Mouse (Mus musculus): ENCODE measurements around the gene Rprd1b.

Rprd1b gene

DNA sequence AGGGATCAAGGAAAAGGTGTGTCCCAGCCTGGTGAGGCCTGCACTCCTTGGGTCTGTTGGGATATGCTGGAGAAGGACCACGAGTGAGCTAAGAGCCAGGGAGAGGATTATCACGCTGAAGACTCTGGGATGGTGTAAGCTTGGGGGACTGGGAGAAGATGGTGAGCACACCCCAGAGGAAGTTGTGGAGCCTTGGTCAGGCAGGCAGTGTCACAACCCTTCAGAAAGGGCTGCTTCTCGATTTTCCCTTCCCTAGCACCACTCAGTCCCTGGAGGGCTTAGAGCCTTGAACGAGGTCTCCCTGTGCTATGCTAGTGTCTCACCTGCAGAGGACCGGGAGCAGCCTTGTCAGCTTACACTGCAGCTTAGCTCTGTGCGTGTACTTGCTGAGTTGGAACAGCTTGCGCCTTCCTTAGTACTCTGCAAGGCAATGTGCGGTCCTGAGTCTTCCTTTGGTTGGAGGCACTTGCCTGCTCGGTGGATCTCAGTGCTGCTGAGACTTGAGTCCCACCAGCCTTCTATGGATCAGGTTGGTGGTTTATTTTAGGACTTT is 51.6 kb downstream of the Rprd1b start:
- DNase-seq (ENCODE audit: low spot score in 2 of 2) = no peak

- DNase-seq (ENCODE audit: low spot score in 2 of 2) = no peak
Measured at GRCm38 (mm10) chr2:158080622-158081241, 52.4 kb downstream of the Rprd1b start.

- DNase-seq (ENCODE audit: low spot score in 2 of 2) = no peak
Measured at GRCm38 (mm10) chr2:158084486-158084885, 56.2 kb downstream of the Rprd1b start.

DNA sequence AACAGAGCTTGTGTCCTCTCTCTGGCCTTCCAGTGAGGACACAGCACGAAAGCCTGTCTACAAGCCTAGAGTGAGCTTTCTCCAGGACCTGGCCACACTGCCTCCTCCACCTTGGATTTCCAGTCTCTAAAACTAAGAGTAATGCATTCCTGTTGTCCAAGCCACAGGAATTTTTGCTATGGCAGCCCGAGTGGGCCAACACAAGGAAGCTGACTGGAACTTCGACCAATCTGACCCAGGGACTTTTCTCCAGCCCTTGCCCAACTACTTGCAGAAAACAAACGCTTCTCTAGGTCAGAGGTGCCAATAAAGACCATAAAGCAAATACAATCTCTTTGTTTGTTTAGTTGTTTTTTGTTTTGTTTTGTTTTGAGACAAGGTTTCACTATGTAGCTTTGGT is 61.8 kb downstream of the Rprd1b start:
- no peak for DNase-seq (ENCODE audit: low spot score in 2 of 2)

GRCm38 (mm10) chr2:158093345-158093744 is 65.0 kb downstream of the Rprd1b start:
- peak in 1 of 2 experiments; percentile 39 for DNase-seq (ENCODE audit: low spot score in 2 of 2)

- DNase-seq (ENCODE audit: low spot score in 2 of 2) = peak in 1 of 2 experiments; percentile 38
Measured at GRCm38 (mm10) chr2:158094300-158094699, 66.0 kb downstream of the Rprd1b start.

- peak in 1 of 2 experiments; percentile 40 for DNase-seq (ENCODE audit: low spot score in 2 of 2)
Measured at GRCm38 (mm10) chr2:158094846-158095245, 66.5 kb downstream of the Rprd1b start.

DNA sequence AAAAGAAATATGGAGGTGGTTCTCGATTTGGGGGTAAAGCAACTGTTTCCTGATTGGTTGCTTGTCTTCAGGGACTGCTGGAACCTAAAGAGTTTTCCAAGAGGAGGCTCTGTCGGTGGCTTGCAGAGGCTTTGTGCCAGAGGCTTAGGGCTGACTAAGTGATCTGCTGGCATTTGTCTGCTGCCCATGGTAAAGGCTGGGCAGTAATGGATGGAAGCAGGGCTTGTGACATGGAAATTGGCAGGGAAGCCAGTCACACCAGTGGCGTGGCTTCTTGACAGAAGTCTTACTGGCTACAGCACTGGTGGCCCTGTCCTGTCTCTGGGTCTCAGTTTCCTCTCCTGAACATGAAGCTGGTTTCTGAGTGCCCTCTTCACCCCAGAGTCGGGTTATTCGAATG is 68.8 kb downstream of the Rprd1b start:
- no peak for DNase-seq (ENCODE audit: low spot score in 2 of 2)

- no peak for DNase-seq (ENCODE audit: low spot score in 2 of 2)
Measured at GRCm38 (mm10) chr2:158098730-158099129, 70.4 kb downstream of the Rprd1b start.

GRCm38 (mm10) chr2:158099537-158099936 is 71.2 kb downstream of the Rprd1b start:
- no peak for DNase-seq (ENCODE audit: low spot score in 2 of 2)

DNA sequence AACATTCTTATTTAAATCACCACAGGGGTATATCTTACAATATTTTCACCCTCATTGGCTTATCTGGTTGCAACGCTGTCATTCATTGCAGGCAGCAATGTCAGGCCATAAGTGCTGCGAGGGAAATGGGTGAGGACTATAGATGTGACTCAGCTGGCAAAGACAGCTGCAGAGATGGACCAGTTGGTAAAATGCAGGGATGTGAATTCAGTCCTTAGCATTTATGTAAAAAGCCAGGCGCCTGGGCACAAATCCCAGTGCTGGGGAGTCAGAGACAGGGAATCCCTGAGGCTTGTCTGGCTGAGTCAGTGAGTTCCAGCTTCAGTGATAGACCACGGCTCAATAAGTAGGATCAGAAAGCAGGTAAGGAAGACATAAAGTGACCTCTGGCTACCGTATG is 73.5 kb downstream of the Rprd1b start:
- no peak for DNase-seq (ENCODE audit: low spot score in 2 of 2)

GRCm38 (mm10) chr2:158104966-158105365 is 76.7 kb downstream of the Rprd1b start:
- DNase-seq (ENCODE audit: low spot score in 2 of 2) = no peak

DNA sequence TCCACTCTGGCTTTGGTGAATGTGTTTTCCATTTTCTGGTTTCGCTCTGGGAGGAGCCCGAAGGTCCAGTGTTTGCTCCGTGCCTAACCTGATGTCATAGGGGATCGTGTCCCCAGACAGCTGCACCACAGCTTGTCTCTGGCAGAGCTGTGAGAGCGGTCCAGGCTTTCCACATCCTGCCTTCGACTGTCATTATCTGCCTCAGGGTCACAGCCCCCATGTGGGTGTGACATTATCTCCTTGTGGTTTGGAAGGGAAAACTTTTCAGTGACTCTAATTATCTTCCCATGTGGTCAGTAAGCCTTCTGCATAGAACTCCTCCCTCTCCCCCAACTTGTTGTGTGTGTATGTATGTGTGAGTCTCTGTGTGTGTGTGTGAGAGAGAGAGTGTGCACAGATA is 77.3 kb downstream of the Rprd1b start:
- peak in 1 of 2 experiments; percentile 63 for DNase-seq (ENCODE audit: low spot score in 2 of 2)

GRCm38 (mm10) chr2:158106947-158107587 is 78.8 kb downstream of the Rprd1b start:
- peak in 1 of 2 experiments; percentile 61 for DNase-seq (ENCODE audit: low spot score in 2 of 2)

GRCm38 (mm10) chr2:158109516-158109915 is 81.2 kb downstream of the Rprd1b start:
- DNase-seq (ENCODE audit: low spot score in 2 of 2) = no peak

- DNase-seq (ENCODE audit: low spot score in 2 of 2) = peak; percentile 81 to 89
Measured at GRCm38 (mm10) chr2:158113591-158114257, 85.4 kb downstream of the Rprd1b start.

DNA sequence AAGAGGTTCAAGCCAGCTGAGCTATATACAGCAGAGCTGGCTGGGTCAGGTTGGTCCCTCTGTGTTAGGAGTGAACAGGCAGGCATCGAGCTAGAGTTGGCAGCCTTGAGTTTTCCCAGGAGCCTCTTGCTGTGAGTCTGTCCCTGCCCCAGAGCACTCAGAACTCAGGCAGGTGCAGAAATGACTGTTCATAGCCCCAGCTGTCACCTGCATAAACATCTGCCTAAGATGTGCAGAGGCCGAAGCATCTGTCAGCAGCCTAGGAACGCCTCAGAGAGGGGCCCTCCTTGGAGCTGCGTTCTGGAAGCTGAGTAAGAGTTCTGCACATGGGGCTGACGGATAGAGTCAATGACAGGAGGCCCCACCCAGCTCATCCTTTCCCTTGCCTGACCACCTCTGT is 86.6 kb downstream of the Rprd1b start:
- no peak for DNase-seq (ENCODE audit: low spot score in 2 of 2)

GRCm38 (mm10) chr2:158115838-158116453 is 87.6 kb downstream of the Rprd1b start:
- no peak for DNase-seq (ENCODE audit: low spot score in 2 of 2)

DNA sequence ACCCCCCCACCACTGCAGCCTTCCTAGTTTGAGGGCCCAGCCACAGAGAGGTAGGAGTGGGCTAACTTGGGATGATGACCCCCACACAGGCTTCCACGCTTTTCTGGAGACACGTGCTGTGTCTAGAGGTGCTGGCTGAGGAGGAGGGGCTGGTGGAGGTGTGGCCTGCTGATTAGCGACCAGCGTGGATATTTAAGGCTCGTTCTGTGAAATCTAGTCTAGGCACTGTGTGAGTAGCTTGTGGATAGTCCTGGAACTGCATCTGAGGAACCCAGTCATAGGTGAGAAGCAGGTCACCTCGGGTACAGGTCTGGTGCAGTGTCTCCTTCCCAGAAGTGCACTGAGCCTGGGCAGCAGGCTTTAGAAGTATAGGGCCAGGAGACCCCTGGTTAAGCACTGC is 88.4 kb downstream of the Rprd1b start:
- no peak for DNase-seq (ENCODE audit: low spot score in 2 of 2)

- DNase-seq (ENCODE audit: low spot score in 2 of 2) = no peak
Measured at GRCm38 (mm10) chr2:158119145-158119544, 90.8 kb downstream of the Rprd1b start.

- no peak for DNase-seq (ENCODE audit: low spot score in 2 of 2)
Measured at GRCm38 (mm10) chr2:158120211-158120610, 91.9 kb downstream of the Rprd1b start.

DNA sequence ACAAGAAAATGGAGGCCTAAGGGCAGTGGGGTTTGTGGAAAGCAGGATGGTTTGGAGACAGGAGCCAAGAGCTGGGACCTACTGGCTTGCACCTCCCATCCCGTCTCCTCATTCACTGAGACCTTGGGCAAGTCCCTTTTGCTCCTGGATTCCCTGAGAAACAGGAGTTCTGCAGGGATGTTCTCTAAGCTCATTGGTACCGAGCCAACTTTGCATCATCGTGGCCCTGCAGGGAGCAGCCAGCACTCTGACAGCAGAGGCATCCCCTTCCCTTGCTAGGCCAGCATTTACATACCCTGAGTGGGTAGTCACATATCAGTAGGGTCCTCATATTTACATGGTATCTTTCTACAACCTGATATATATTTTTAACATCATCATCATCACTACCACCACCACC is 92.6 kb downstream of the Rprd1b start:
- no peak for DNase-seq (ENCODE audit: low spot score in 2 of 2)

All from heart, adult 9 months (tissue).